Mouse (Mus musculus): ENCODE results near the gene Ctnnbip1.

DNA sequence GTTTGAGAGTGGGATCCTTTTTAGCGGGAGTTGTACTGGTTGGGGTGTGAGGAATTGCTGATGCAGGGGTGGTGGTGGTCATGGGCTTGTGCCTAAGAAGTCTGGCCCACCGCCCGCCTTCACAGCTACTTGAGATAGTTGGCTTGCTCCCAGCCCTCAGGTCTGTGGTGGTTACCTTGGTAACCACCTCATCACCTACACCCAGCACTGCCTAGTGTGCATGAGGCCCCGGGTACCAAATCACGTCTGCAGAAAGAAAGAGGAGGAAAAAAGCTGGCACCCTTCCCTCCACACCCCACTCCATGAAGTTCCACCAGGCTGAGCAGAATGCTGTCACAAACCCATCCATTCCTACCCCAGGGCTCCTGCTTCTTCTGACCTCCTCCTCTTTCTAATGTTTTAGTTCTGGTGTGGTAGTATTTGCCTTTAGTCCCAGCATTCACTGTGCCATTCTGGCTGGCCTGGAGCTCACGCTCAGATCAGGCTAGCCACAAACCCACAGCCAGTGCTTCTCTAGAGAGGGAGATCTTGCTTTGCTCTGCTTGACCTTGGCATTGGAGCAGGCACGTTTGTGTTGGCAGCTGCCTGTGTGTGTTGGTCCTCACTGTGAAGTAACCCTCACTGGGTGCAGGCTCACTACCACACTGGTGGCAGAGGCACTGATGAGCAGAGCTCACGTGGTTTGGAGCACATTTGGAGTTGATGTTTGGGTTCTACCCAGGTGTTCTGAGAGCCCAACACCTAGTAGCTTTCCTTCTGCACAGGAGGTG is 91.4 kb downstream of the Ctnnbip1 start:
- TF ChIP-seq CTCF (IDR thresholded peaks at IDR 0.05; ENCODE audit: low read depth, low read length) (no peak), POLR2A (IDR thresholded peaks at IDR 0.05; ENCODE audit: extremely low read depth, insufficient read depth, low read length) (no peak)

All from liver, adult 2 months (tissue).